Mouse (Mus musculus): Measurements from ENCODE around the gene Fermt2.

DNA sequence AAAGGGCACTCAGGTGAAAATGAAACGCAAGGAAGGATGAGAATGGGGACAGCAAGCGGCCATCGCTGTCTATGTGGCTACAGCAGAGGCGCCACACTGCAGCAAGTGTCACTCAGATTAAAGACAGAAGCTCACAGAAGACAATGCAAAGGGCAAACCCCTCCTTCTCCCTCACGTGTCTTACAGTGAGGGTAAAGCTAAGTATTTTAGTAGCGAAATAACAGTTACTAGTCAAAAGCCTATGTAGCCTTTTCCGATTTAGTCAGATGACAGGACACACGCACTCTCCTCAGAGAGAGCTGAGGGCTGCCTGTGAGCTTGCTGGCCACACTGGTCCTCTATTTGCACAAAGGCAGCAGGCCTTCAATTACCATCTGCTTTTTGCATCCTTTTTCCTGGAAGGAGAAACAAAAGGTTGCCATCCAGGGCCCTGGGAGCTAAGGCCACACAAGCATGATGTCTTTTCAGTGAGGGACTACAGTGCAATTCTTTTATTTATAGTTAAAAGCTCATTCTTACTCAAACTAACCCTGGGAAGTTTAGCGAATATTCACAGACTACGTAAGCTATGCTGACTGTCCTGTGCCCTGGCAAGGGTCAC is 66.9 kb downstream of the Fermt2 start:
- TF ChIP-seq POLR2A (IDR thresholded peaks at IDR 0.05; ENCODE audit: control insufficient read depth, extremely low read depth, insufficient read depth, low read length, poor library complexity) (no peak), CTCF (IDR thresholded peaks at IDR 0.05; ENCODE audit: borderline replicate concordance, control insufficient read depth, extremely low read depth, insufficient read depth, low read length, poor library complexity) (no peak)

Data from thymus, adult 2 months (tissue).